Mouse (Mus musculus): ENCODE measurements around the gene Iqch. TPM values are rescaled to one million over a fixed set of nuclear protein-coding genes. Genes with fewer than 3 reads are reported as not detected.

The Iqch gene
- polyA plus RNA-seq, 1 experiment from 2014 or later = 0.09 TPM

GRCm38 (mm10) chr9:63632924-63633323 is 30.6 kb upstream of the Iqch start:
- no peaks in the 10 kb centered on the region for H3K4me1 ChIP-seq (ENCODE audit: insufficient read depth)
- peaks cover 42% of the 10 kb centered on the region for H3K36me3 ChIP-seq (replicated peaks; ENCODE audit: insufficient read depth, low read length)
- DNase-seq (no peak), ATAC-seq (no peak)
- no peak overlapping the region for H3K27ac ChIP-seq (ENCODE audit: low read depth)
- 80% methylated on average over 11 of the region's 11 CpGs for WGBS (ENCODE audit: insufficient replicate concordance)
- H3K9ac ChIP-seq (replicated peaks) = no peak overlapping the region
- TF ChIP-seq CTCF (IDR thresholded peaks at IDR 0.05; ENCODE audit: low read depth) (no peak), EP300 (IDR thresholded peaks at IDR 0.05; ENCODE audit: low read depth) (no peak)
- H3K27me3 ChIP-seq (ENCODE audit: insufficient read depth, low read length) = no peaks in the 10 kb centered on the region
- H3K4me2 ChIP-seq (ENCODE audit: low read depth, low read length) = no peak overlapping the region
- H3K4me3 ChIP-seq (ENCODE audit: low read depth, low read length) = no peak overlapping the region
- no peaks in the 10 kb centered on the region for H3K9me3 ChIP-seq (ENCODE audit: low read length)

DNA sequence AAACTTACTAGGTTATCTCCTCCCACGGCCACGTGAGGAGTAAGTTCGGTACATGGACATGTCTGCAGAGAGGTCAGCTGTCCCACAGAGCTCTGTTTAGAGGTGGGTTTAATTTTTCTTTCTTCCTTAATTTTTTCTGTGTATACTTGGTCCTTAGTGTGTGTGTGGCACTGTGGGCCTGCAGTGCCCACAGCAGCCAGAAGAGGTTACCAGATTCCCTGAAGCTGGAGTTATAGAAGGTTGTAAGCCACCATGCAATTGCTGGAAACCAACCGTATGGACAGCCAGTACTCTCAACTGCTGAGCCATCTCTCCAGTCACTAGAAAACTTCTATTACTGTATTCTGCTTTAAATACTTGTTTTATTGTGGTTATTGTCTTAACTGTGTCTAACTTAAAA is 29.8 kb upstream of the Iqch start:
- DNase-seq = no peak
- Histone ChIP-seq H3K9ac (replicated peaks) (no peak overlapping the region), H3K4me3 (ENCODE audit: low read depth, low read length) (no peak overlapping the region), H3K9me3 (ENCODE audit: low read length) (no peaks in the 10 kb centered on the region), H3K27ac (ENCODE audit: low read depth) (no peak overlapping the region), H3K4me2 (ENCODE audit: low read depth, low read length) (no peak overlapping the region), H3K27me3 (ENCODE audit: insufficient read depth, low read length) (no peaks in the 10 kb centered on the region), H3K36me3 (replicated peaks; ENCODE audit: insufficient read depth, low read length) (peaks cover 40% of the 10 kb centered on the region), H3K4me1 (ENCODE audit: insufficient read depth) (no peaks in the 10 kb centered on the region)
- TF ChIP-seq EP300 (IDR thresholded peaks at IDR 0.05; ENCODE audit: low read depth) (no peak), CTCF (IDR thresholded peaks at IDR 0.05; ENCODE audit: low read depth) (0 out of 2 replicates have a peak, but pooled peaks have one; percentile 24)
- WGBS (ENCODE audit: insufficient replicate concordance) = 92% methylated on average over 4 of the region's 4 CpGs
- no peak for ATAC-seq

- Histone ChIP-seq H3K27ac (ENCODE audit: low read depth) (no peak overlapping the region), H3K9ac (replicated peaks) (no peak overlapping the region), H3K4me1 (ENCODE audit: insufficient read depth) (no peaks in the 10 kb centered on the region), H3K4me3 (ENCODE audit: low read depth, low read length) (no peak overlapping the region), H3K4me2 (ENCODE audit: low read depth, low read length) (no peak overlapping the region), H3K36me3 (replicated peaks; ENCODE audit: insufficient read depth, low read length) (peaks cover 52% of the 10 kb centered on the region), H3K27me3 (ENCODE audit: insufficient read depth, low read length) (no peaks in the 10 kb centered on the region), H3K9me3 (ENCODE audit: low read length) (no peaks in the 10 kb centered on the region)
- ATAC-seq (no peak), DNase-seq (no peak)
- TF ChIP-seq CTCF (IDR thresholded peaks at IDR 0.05; ENCODE audit: low read depth) = no peak
- TF ChIP-seq EP300 (IDR thresholded peaks at IDR 0.05; ENCODE audit: low read depth) = no peak
- 90% methylated on average over 9 of the region's 9 CpGs for WGBS (ENCODE audit: insufficient replicate concordance)
Observed at GRCm38 (mm10) chr9:63625090-63625756, 22.9 kb upstream of the Iqch start.

DNA sequence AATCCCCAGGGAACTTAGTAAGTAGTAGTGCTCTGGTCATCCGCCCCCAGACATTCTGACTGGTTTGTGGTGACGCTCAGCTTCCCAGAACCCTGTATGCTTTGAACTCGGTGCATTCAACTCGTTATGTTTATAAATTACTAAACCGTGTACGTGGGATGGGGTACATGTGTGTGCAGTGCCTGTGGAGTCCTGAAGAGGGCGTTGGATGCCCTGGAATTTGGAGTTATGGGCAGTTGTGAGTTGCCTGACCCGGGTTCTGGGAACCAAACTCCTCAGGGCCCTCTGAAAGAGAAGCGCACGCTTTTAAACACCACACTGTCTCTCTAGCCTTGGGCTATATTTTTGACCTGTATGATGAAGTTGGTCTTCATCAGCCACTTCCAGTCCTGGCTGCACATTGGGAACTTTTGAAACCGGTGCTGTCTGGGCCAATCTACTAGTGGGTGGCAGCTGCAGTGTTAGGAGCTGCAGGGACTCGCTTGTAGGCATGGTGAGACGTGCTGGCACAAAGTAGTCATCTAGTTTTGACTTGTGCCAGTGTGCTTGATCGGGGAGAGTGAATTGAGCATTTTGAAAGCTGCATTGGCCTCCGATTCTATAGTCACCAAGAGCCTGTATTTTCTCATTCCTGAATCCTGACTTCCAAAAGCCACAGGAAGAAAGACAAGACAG is 21.7 kb upstream of the Iqch start:
- Histone ChIP-seq H3K4me2 (ENCODE audit: low read depth, low read length) (no peak overlapping the region), H3K4me1 (ENCODE audit: insufficient read depth) (no peaks in the 10 kb centered on the region), H3K27ac (ENCODE audit: low read depth) (no peak overlapping the region), H3K36me3 (replicated peaks; ENCODE audit: insufficient read depth, low read length) (peaks cover 53% of the 10 kb centered on the region), H3K27me3 (ENCODE audit: insufficient read depth, low read length) (no peaks in the 10 kb centered on the region), H3K4me3 (ENCODE audit: low read depth, low read length) (no peak overlapping the region), H3K9ac (replicated peaks) (no peak overlapping the region), H3K9me3 (ENCODE audit: low read length) (no peaks in the 10 kb centered on the region)
- DNase-seq (no peak), ATAC-seq (no peak)
- WGBS (ENCODE audit: insufficient replicate concordance) = 89% methylated on average over 15 of the region's 15 CpGs
- no peak for TF ChIP-seq CTCF (IDR thresholded peaks at IDR 0.05; ENCODE audit: low read depth)
- no peak for TF ChIP-seq EP300 (IDR thresholded peaks at IDR 0.05; ENCODE audit: low read depth)

DNA sequence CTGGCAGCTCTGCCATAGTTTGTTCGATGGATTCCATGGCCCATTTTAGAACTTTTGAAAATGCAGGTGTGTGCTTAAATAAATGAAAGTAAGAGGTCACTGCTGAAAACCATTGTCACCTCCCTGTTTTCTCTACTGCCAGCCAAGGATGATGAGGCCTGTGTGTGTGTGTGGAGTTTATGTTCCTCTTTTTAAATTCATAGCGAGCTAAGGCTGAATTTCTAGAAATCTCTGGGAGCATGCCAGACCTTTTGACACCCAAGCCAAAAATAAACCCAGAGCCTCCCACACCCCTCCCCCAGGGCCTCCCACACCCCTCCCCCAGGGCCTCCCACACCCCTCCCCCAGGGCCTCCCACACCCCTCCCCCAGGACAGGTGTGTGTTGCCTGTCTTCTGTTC is 15.7 kb upstream of the Iqch start:
- TF ChIP-seq CTCF (IDR thresholded peaks at IDR 0.05; ENCODE audit: low read depth) = no peak
- no peak for TF ChIP-seq EP300 (IDR thresholded peaks at IDR 0.05; ENCODE audit: low read depth)
- H3K27me3 ChIP-seq (ENCODE audit: insufficient read depth, low read length) = no peaks in the 10 kb centered on the region
- peaks cover 45% of the 10 kb centered on the region for H3K36me3 ChIP-seq (replicated peaks; ENCODE audit: insufficient read depth, low read length)
- DNase-seq (no peak), ATAC-seq (no peak)
- H3K4me1 ChIP-seq (ENCODE audit: insufficient read depth) = peaks cover 18% of the 10 kb centered on the region
- no peak overlapping the region for H3K4me2 ChIP-seq (ENCODE audit: low read depth, low read length)
- 66% methylated on average over 2 of the region's 2 CpGs for WGBS (ENCODE audit: insufficient replicate concordance)
- H3K9ac ChIP-seq (replicated peaks) = no peak overlapping the region
- H3K9me3 ChIP-seq (ENCODE audit: low read length) = no peaks in the 10 kb centered on the region
- H3K27ac ChIP-seq (ENCODE audit: low read depth) = no peak overlapping the region
- no peak overlapping the region for H3K4me3 ChIP-seq (ENCODE audit: low read depth, low read length)

DNA sequence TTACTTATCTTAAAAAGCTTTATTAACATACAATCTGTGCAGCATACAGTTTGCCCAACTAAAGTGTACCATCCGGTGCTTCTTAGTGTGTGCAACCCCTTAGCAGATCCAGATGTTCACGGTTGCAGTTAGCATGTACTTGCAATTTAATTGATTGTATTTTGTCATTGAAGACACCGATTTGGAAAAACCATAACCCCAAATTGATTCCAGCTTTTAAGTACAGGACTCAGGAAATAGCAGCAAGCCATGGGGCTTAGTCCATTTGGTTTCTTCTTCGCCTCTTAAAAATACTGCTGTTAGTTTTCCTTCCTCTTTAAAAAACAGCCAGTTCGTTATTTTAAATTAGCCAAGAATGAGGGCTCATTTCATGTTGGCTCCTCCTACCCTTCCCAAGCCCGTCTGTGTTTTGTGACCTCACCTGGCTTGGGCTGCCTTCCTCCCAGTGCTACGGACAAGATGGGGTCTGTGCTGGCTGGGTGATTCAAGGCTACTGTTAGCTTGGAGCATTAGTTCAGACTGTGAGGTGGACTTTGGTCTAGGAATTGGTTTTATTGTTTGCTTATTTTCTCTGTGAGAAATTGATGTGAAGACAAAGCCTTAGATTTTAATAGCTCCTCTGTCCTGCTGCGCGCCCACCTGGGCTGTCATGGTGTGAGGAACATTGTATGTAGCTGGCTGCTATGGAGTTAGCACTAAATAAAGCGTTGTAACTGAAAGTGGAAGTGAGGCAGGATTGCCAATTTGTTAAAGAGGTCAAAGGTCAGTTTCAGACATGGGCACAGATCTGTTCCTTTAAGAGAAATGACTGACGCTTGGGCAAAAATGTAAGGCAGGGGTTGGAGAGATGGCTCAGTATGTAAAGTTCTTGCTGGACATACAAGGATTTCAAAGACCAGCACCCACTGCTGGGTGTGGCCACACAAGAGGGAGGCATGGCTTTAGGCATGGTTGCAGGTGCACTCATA is 12.0 kb upstream of the Iqch start:
- ATAC-seq (peak; percentile 31; the same call in 1 of the 2 replicates), DNase-seq (no peak)
- Histone ChIP-seq H3K9ac (replicated peaks) (no peak overlapping the region), H3K4me2 (ENCODE audit: low read depth, low read length) (peak overlapping the region; percentile 43), H3K36me3 (replicated peaks; ENCODE audit: insufficient read depth, low read length) (peaks cover 20% of the 10 kb centered on the region), H3K4me1 (ENCODE audit: insufficient read depth) (peaks cover 29% of the 10 kb centered on the region), H3K27ac (ENCODE audit: low read depth) (peak overlapping the region; percentile 59), H3K27me3 (ENCODE audit: insufficient read depth, low read length) (no peaks in the 10 kb centered on the region), H3K9me3 (ENCODE audit: low read length) (no peaks in the 10 kb centered on the region), H3K4me3 (ENCODE audit: low read depth, low read length) (no peak overlapping the region)
- TF ChIP-seq CTCF (IDR thresholded peaks at IDR 0.05; ENCODE audit: low read depth) (no peak), EP300 (IDR thresholded peaks at IDR 0.05; ENCODE audit: low read depth) (no peak)
- WGBS (ENCODE audit: insufficient replicate concordance) = 59% methylated on average over 11 of the region's 11 CpGs

Measured in liver, postnatal 0 days (tissue).